Mouse (Mus musculus) thymus, postnatal 0 days (tissue): ENCODE results near the gene Mbtd1. TPM values are rescaled to one million over a fixed set of nuclear protein-coding genes. Genes with fewer than 3 reads are reported as not detected.
A peak's percentile ranks its signal among the peaks of the same experiment; 100 is the strongest.

ENCODE experiments used
- DNase-seq: peaks from one replicate; pipeline ENCODE4 v3.0.0-alpha.2; 2015; ENCODE audit warnings: low spot score
- polyA plus RNA-seq: library from polyadenylated mRNA; unstranded; fragments of >200 nt; fragmentation: Nextera tagmentation; extraction: Ambion mirVana; gene quantifications from 2 replicates; pipeline ENCODE4 v1.2.1, GENCODE M21; 2015

The Mbtd1 gene
- polyA plus RNA-seq, 1 experiment from 2014 or later: 36.8 TPM

DNA sequence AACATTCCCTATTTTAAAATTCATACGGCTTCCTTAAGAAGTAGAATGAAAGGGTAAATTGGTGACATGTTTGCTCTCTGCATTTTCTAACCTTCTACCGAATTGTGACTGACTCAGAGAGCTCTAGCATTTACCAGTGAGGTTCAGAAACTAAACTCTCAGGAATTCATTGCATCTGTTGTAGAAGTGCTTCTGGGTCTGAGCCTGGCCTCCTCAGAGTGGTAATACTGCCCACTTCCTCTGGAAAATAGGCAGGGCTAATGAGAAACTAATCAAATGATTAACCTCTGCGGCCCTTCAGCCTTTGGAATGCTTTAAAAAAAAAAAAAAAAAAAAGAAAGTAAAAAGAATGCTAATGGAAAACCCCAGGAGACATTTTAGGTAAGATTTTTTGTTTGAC, 59.3 kb downstream of the Mbtd1 start:
- DNase-seq: no peak

DNA sequence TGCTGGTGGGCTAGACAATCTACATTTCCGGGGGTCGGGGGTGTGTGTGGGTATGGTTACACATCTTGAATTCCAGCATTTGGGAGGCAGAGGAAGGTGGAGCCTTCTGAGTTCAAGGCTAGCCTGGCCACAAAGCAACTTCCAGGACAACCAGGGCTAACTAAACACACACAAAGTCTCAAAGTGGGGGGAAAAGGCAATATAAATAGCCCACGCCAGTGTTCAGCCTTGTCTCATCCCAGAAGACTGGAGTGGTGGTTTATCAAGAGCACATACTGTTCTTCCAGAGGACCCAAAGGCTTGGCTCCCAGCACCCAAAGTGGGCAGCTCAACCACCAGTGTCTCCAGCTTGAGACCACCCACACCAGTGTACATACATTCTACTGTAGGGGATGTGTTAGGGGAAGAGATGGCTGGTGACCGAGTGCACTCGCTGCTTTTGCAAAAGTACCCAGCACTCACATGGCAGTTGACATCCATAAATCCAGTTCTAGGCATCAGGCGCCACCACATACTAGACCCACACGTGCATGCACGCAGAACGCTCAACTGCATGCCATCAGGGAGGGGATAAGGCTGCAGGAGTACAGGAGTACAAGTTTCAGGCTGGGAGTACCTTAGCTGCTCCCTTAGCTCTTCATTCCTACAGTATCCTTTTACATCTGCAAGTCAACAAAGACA, 63.4 kb downstream of the Mbtd1 start:
- no peak for DNase-seq

DNA sequence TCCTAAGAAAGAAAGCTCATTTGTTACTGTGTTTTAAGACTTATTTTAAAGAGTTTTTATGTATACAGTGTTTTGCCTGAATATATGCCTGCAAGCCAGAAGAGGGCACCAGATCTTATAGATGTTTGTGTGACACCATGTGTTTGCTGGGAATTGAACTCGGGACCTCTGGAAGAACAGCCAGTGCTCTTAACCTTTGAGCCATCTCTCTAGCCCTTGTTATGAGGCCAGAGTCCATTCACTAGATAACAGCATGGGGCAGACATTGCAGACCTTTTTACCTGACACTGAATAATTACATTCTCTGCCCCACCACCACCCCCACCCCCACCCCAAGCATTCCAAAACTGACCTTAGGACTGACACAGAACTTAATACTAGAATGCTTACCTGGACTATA, 64.4 kb downstream of the Mbtd1 start:
- DNase-seq: no peak

DNA sequence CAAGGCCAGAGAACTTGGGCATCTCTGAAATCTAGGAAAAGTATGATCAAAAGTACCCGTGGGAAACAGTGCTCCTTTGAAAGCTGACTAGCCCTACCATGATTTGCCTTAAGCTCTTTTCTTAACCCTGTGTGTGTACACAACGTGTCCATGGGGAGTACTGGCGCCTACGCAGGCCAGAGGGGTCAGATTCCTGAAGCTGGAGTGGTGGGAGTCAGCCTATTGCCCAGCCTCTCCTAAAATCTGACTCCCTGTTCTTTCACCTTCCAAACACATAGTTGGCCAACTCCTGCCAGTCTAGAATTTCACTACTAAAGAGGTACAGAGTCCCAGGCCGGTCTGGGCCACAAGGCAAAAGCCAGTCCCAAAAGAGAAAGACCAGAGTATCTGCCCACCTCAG, 66.7 kb downstream of the Mbtd1 start:
- no peak for DNase-seq

DNA sequence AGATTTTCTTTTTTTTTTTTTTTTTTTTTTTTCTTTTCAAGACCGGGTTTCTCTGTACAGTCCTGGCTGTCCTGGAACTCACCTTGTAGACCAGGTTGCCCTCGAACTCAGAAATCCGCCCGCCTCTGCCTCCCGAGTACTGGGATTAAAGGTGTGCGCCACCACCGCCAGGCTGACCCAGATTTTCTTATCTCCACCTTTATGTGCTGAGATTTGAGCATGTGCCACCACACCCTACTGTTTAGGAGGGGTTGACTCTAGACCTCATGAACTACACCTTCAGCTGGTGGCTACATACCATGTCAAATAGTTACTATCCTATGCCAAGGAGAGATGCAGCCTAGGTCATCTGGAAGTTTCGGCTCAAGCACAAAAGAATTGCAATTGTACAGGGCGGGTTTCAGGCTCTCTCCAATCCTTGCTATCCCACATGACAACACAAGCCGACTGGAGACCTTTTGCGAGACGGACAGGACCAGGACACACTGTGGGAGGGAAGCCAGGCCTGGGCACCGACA, 69.1 kb downstream of the Mbtd1 start:
- DNase-seq: peak; percentile 8

DNA sequence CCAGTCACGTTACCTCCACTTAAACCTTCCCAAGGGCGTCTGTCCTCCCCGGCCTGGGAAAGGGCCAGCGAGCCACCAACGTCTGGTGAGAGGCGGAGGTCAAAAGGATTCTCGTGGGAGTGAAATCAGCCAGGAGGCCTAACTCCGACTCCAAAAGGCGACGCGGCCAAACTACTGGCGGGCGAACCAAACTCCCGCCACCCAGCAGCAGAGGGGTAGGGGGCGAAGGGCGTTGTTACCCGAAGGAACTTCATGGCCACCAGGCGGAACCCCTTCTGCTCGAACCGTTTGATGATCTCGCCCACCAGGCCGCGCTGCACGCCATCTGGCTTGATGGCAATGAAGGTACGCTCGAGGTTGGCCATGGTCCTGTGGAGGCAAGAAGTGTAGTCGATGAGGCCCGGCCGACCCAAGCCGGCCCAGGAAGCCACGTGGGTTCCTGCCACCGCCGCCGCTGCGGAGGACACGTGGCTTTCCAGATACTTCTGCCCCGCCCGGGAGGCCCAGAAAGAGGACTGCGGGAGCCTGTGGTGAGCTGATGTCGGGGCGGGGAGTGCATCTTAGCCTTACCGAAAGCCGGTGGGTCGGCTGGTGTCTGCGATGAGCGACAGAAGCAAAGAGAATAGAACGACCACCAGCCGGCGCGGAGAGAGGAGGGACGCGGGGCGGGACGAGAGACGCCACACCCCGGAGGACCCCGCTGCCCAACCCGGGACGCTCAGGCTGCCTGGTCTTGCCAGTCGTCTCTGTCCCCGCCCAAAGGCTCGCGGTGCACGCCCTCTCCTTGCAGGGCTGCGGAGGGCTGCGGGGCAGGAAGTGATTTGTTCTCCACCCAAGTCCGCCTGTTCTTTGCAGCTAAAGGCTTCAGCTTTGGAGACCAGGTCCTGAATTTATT, 69.9 kb downstream of the Mbtd1 start:
- peak; percentile 92 for DNase-seq

DNA sequence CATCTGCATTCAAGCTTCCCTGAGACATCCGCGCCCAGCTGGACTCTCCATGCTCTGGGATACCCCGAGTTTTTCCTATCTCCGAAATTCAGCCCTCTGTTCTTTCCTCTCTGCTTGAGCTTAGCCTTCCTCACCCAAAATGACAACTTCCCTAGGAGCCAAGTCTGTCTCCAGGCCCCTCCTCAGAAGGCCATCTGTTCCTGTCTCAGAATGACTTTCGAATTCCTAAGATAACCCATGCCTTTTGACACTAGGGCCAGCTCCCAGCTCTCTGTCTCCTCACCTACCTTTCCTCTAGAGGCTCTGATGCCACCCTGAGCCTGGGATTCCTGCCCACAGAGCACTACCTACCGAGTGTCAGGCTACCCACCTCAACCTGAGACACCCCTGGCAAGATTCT, 70.5 kb downstream of the Mbtd1 start, which contains the start of gene Nme2:
TSS of gene Nme2 (minus strand) at position 101 of the 400 bp plus-strand sequence.
- no peak for DNase-seq

DNA sequence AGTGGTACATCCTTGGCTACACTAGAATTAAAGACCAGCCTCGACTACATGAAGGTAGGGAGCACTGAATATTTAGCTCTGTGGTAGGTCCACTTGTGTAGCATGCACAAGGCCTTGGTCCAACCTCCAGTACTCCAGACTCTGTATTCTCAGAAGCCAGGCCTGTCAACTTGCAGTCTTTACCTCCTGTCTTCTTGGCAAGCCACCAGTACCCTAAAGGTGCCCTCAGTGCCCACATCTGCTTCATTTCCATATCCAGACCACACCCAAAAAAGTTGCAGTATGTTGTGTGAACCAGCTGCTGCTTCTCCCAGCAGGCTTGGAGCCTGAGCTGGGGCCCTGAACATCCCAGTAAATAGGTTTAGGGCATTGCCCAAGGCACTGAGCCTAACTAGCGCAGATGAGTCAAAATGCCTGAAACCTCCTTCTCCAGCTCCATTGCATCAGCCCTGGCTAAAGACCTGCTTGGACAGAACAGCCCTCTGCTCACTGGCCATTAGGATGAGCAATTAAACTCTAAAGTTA, 71.4 kb downstream of the Mbtd1 start:
- DNase-seq: no peak

DNA sequence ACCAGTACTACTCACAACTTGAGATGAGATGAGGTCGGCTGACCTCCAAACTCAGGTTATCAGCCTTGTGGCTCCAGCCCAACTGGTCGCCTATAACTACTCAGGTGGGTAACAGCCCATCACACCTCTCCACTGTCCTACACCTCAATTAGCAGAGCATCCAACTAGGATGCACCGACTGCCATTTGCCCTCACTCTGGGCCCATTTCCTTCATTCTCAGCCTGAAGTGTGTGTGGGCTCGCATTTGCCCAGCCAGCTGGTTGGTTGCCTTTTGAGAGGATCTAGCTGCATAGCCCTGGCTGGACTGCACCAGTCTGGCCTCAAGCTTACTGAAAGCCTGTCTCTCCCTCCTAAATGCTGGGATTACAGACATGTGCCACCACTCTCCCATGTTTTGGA, 72.1 kb downstream of the Mbtd1 start:
- no peak for DNase-seq

DNA sequence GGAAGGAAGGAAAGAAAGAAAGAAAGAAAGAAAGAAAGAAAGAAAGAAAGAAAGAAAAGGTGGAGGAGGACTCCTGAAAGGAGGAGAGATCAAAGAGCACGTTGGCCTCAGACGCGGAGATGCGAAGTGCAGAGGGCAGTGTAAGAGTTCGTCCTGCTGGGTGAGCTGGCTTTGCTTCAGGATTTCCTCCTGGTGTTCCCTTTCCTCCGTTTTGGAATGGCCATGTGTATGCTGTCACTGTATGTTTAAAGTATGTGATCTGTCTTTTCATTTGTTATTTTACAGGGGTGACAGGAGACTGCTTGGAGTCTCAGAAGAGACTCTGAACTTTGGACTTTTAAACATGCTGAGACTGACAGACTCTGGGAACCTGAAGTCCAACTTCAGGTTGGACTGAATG, 75.8 kb downstream of the Mbtd1 start:
- no peak for DNase-seq

DNA sequence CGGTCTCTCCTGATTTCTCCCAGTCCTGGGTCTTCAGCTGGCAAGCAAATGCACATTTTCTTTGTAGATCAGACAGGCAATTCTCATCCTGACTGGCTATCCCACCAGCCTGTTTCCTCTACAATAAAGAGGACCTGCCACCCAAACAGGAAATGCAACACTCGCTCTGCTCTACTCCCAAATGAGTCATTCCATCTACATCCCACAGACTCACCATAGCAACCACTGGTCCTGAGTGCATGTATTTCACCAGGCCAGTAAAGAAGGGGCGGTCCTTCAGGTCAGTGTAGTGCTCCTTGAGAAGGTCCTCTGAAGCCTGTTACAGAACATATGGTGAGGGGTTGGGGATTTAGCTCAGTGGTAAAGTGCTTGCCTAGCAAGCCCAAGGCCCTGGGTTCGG, 77.4 kb downstream of the Mbtd1 start:
- DNase-seq: no peak

DNA sequence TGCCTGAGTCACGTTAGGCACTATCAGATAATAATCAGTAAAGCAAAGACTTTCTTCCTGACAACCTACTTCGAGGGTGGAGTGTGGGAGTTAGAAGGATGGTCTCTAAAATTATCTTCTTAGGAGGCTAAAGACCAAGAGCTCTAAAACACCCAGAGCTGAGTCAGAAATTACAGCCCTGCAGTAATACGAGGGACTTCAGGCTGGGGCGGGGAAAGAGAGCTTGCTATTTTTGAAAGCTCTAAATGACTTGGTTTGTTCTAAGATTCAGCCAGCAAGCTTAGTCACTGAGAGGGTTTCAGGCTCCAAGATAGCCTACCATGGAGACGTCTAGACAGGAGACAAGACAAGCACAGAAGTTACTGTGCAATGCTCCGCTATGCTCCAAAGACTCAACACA, 79.7 kb downstream of the Mbtd1 start:
- no peak for DNase-seq

DNA sequence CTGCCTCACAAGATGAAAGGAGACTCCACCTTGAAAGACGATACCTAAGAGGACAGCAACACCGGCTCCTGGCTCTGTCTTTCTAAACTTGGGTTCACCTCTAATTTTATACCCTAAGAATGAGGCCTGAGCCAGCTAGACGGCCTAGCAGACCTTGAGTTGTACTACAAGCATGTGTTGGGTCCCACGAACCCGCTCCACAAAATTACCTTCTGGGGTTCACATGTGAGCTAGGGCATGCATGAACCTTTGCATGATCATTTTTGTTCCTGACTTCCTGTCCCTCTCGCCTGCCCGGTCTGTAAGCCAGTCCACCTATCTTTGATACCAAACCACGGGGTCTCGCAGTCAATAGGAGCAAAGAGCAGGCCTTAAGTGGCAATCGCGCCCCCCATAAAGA, 81.7 kb downstream of the Mbtd1 start:
- peak; percentile 15 for DNase-seq

DNA sequence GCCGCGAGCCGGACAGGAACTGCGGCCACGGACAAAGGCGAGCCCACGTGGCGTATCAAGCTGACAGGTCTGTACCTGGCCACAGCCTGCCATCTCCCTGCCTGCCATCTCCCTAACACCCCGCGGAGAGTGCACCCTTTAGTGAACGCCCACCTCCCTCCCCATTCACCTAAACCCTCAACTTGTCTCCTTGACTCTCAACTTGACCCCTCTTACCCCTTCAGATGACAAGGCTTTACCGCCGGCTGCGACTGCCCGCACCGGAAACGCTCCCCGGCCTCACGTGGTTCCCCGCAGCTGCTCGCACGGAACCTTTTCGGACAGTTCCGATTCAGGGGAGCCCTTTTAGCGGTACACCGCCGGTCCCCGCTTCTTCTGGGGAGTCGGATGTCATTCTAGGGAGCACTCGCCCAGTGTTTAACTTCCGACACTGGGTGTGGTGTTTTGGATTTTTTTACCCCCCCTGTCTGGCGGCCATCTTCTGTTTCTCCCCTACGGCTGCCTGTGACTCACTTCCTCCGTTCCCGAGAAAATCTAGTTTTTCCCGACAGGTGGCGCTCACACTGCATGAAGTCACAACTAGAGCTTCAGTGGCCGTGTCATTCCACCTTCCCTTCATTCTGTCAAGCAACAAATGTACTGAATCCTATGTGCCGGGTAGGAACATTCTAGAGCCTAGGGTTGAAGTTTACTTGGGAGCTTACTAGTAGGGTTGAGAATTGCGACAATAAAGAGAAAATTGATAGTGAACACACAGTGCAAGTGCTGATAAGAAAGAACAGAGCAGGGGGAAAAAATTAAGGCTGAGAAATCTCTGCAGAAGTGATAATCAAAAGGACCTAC, 82.6 kb downstream of the Mbtd1 start, which contains the start of the genes Gm20390 and Nme1:
TSS of gene Gm20390 (minus strand) at position 289 of the 843 bp plus-strand sequence.
TSS of gene Nme1 (minus strand) at position 517 of the 843 bp plus-strand sequence.
- DNase-seq: peak; percentile 99

DNA sequence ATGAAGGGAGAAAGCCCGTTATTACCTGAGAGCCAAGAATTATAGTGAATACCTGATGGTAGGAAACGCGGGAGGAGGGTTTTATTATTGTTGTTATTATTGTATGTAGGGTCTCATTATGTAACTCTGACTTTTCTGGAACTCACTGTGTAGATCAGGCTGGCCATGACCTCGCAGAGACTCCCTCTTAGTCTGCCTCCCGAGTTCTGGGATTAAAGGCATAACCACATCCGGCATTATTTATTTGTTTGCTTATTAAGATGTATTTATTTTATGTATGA, 83.1 kb downstream of the Mbtd1 start:
- no peak for DNase-seq

DNA sequence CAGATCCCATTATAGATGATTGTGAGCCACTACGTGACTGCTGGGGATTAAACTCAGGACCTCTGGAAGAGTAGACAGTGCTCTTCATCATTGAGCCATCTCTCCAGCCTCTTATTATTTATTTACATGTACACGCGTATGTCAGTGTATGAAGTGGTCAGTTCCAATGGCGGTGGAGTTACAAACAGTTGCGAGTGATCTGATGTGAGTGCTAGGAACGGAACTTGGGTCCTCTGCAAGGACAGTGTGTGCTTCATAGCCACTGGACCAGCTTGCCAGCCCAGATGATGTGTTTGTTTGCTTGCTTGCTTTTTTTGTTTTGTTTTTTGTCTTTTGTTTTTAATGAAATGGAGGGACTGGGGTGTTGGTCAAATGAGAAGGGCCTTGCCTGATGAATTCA, 83.5 kb downstream of the Mbtd1 start:
- DNase-seq: no peak

DNA sequence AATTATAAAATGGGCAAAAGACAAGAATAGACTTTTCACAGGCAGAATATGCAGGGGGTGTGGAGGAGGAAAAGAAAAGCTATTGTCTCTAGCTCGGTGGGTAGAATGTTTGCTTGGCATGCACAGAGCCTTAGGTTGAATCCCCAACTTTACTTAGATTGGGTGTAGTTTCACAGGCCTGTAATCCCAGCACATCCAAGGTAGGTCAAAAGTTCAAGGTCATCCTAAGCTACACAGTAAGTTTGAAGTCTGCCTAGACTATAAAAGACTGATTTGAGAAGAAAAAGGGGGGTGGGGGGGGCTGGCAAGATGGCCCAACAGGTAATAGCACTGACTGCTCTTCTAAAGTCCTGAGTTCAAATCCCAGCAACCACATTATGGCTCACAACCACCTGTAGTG, 84.1 kb downstream of the Mbtd1 start:
- no peak for DNase-seq

DNA sequence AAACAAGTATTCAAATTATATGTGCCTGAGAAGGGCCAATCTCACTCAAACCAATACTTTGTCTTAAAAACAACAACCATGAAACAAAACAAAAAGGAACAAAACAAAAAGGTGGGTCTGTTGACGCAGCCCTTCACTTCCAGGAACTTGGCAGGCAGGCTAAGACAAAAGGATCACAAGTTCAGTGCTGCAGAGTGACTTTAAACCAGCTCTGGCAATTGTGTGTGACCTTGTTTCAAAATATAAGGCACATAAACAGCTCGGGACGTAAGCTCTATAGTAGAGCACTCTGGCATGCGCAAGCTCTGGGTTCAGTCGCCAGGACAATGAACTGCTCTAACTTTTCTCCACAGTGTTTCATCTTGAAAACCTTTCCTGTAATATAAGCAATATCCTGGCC, 87.3 kb downstream of the Mbtd1 start:
- DNase-seq: no peak

DNA sequence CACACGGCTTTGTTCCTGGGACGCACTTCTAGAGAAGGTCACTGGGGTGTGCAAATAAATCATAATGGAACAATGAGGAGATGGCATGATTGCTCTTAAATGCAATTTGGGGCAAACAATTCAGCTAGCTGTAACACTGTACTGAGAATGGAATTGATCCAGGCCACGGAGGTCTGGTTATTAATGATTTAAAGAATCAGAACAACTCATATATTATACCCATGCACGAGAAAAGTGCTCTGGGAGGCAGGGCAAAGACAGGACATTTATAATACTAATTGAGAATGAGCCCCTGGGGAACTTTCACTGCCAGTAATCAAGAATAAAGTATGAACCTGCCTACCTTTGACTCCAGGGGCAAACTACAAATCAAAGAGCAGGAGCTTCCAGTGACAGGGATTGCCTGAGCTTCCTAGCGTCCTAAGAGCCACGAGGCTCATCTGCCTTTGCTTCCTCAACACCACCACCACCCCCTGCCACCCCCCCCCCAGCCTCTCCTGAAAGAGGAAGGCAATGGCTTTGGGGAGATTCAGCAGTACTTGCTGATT, 93.9 kb downstream of the Mbtd1 start:
- DNase-seq: no peak

DNA sequence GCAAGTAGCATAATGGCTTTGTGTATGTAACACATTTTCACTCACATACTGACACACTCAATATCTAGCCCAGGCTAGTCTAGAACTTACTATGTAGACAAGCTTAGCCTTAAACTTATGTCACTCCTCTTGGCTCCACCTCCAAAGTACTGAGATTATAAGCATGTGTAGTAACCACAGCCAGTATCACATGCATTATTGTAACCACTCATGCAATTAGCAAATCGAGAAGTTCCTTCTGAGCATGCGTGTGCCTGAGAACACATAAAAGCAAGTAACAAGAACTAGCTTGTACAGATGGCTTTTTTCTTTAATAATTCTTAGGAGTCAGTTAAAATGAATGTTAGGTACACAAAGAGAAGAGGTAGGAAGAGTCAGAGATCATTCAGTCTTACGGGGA, 99.0 kb downstream of the Mbtd1 start:
- no peak for DNase-seq

DNA sequence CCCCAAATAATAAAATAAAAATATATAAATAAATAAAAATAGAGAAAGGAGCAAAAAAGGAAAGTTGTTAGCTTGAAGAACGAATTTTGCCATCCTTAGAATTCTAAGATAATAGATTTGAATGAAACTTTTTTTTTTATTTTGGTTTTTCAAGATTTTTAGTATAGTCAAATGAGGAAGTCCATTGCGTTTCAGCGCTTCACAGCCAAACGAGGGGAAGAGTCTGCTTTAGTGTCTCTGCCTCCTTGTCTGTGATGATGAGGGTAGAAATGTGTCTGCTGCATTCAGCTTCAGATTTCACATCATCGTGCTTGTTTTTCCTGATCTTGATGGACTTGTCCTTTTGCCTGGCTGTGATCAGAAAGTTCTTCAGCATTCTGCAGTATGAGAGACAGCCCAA, 99.6 kb downstream of the Mbtd1 start:
- DNase-seq: no peak
